Mouse (Mus musculus): ENCODE data around the gene Gpank1.

DNA sequence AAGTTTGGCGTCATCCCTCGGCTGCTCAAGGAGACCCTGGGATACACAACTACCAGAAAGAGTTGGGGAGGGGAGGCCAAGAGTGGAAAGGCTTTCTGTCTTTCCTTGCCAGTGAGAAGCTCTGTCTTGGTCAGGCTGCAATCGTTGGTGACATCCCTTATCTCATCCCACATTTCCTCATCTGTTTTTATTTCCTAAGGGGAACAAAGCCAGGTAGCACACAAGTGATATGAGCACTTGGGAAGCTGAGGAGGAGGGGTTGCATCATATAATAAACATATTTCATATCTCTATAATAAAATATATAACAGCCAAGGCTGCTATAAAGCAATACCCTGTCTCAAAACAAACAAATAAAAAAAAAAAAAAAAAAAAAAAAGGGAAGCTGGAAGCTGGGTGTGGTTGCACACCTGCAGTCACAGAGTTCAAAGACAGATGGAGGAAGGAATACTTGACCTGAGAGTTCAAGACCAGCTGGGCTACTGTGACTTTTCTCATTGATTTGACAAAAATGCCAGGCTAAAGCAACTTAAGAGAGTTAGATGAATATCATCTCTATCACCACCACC lies 37.2 kb upstream of the Gpank1 start:
- no peak for TF ChIP-seq CTCF (IDR thresholded peaks at IDR 0.05; ENCODE audit: low read depth)
- no peak for TF ChIP-seq EP300 (IDR thresholded peaks at IDR 0.05; ENCODE audit: low read depth)

Measured in heart, postnatal 0 days (tissue).